14 mouse cellular contexts compared by ENCODE assay signal in genomic region chr4:118421384-118421783, GRCm38 (mm10). TPM values are rescaled to one million over a fixed set of nuclear protein-coding genes. Genes with fewer than 3 reads are reported as not detected.
"Had no signal": no experiment of that assay in that cellular context is flagged by ENCODE, and none has a peak within 500 bp of the region (broad histone marks: within the 10 kb centered on the region; RNA-seq: fewer than 3 reads in every experiment).

No protein-coding gene starts in this region.

- H3K9ac ChIP-seq: hindbrain, embryonic 13.5 days; limb, embryonic 12.5 days; liver, embryonic 13.5 days; liver, postnatal 0 days; midbrain, embryonic 13.5 days had no signal

- DNase-seq: kidney, postnatal 14 days; layer of hippocampus, postnatal 36 days; liver; liver, embryonic 13.5 days; liver, postnatal 0 days; right cerebral cortex, postnatal 14 days; thymus, adult 2 months; thymus, postnatal 25 days had no signal

- H3K27me3 ChIP-seq: hindbrain, embryonic 13.5 days; limb, embryonic 12.5 days; liver, embryonic 13.5 days; midbrain, embryonic 13.5 days had no signal

- H3K4me1 ChIP-seq: hindbrain, embryonic 13.5 days; limb, embryonic 12.5 days; midbrain, embryonic 13.5 days had no signal

- H3K9me3 ChIP-seq: hindbrain, embryonic 13.5 days; limb, embryonic 12.5 days; liver, embryonic 13.5 days; midbrain, embryonic 13.5 days had no signal

- H3K4me2 ChIP-seq: hindbrain, embryonic 13.5 days; limb, embryonic 12.5 days; liver, embryonic 13.5 days; midbrain, embryonic 13.5 days had no signal

- H3K4me3 ChIP-seq: hindbrain, embryonic 13.5 days; limb, embryonic 12.5 days; liver, embryonic 13.5 days; midbrain, embryonic 13.5 days had no signal

- ATAC-seq: hindbrain, postnatal 0 days; liver, postnatal 0 days; midbrain, embryonic 13.5 days had no signal

- H3K27ac ChIP-seq: hindbrain, embryonic 13.5 days; hindbrain, postnatal 0 days; limb, embryonic 12.5 days; midbrain, embryonic 13.5 days had no signal

RNA-seq across cellular contexts. Expression of gene Mpl, which starts 35.9 kb away (rescaled TPM):
- total RNA-seq: hindbrain, postnatal 0 days; layer of hippocampus, postnatal 36 days had no signal
- polyA plus RNA-seq: hindbrain, postnatal 0 days; neural tube, embryonic 14.5 days; testis, adult 2 months had no signal
